Mouse (Mus musculus) urinary bladder, postnatal 25 days (tissue): ENCODE measurements around the gene Zfp281.

Experiments
- DNase-seq: peaks from one replicate; pipeline ENCODE4 v3.0.0; 2022; ENCODE audit warnings: low spot score

Zfp281 gene

DNA sequence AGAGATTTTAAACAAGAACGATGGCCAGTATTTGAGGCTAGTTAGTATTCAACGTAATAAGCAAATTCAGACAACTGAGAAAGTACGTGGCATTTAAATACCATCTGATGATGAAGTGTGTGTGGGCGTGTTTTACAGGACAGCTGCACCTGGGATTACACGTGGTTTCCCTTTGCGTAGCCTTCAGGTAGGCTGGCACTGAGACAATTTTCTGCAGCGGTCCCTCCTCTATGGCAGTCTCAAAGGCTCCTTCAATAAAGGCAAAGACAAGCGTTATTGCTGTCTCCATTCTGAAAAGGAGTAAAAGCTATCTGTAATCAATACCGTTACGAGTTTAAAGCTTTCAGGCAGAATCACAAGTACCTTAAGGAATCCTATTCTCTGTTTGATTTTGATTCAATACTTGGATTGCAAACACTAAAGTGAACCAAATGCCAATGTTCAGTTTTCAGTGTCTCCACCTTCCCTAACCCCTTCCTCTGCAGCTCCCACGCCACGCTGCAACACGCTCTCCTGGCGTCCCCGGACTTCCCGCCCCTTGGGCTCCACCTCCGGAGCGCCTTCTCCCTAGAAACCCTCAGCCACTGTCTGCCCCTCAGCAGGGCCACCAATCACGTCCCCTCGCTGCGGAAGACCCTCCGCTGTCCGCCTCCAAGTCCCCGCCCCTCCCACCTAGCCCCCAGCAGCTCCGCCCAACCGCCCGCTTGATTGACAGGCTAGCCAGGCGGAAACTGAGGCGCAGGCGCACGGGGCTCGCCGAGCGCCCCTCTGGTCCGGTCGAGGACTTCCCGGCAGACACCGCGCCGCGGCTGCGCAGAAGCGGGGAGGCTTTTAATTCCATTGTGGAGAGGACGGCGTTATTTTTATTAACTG, at the start of gene Zfp281:
Gene Zfp281, plus strand, starts transcription at position 756 of the 873 bp plus-strand sequence.
- DNase-seq, result peak; percentile 94

DNA sequence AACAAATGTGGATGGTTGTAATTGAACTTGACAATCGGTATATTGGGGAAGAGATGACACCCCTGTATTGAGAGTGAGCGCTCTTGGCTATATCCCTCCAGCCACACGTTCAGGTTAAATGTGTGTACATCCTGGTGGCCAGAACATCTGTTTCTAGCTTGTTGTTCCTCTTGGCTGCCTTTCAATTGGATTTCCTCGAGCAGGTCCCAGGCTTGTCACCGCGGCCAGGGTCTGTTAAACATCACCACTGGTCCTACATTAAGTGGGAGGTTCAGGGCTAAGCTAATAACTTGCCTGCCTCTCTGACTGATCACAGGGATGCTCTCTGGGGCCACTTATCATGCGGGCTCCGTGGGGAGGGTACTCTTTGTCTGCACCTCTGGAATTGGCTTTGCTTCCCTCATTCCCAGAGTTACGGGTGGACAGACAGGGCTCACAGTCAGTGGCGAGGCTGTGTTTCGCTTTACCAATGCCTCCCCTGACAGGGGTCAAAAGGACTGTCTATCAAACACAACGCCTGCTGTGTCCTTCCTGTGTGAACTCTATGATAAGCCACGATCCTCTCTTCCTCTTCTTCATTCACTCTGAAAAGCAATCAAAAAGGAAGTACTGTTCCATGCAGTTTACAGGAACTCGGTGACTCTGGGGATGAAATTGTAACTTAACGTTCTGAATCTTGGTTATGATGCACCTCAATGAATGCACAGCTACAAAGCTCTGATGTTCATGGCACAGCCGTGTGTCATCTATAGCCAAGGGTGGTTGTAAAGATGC, 46.6 kb upstream of the Zfp281 start:
- DNase-seq, result no peak

DNA sequence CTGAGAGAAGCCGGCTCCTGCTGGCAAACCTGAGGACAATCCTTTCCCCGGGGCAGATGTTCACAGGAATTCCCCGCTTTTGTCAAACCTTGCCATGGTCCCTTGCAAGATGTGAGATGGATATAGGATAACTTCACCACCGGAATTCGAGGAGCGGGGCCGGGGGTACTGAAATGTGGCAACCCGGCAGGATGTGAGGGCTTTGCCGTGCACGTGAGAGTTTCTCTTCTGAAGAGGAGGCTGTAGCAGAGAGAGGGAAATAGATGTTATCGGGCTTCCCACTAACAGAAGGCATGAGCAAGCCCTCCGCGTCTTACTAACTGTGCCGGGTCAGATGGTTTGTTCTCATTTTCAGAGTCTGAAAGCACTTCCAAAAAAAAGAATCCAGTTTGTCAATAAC, 45.3 kb upstream of the Zfp281 start:
- no peak for DNase-seq

DNA sequence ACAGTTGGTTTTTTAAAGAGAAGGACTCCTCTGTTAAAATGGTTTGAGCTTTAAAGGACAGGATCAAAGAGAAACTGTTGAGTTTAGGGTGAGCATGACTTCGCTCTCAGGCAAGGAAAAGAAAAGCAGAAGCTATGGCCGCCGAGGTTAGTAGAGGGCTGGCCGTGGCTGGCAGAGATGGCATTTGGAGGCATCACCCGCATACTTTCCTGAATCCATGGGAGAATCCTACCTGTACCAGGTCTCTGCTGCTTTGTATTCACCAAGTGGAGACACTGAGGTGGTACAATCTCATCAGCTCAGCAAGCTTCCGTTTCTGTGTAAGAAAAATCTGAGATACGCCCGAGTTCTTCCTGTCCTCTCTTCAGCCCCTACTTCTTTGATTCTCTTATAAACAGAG, 44.4 kb upstream of the Zfp281 start:
- DNase-seq, result no peak

DNA sequence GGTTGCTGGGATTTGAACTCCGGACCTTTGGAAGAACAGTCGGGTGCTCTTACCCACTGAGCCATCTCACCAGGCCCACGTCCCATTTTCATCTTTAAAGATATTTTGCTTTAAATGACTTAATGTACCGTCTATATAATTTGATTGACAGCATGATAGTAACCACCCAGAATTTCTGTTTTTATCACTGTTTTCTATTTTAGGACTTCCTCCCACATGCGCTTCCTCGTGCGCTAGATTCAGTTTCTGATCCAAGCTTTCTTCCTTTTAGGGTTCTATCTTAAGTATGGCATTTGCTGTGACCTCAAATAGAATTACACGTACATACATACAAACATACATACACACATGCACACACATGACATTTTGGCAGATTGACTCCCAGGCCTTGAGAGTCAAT, 42.9 kb upstream of the Zfp281 start:
- no peak for DNase-seq

DNA sequence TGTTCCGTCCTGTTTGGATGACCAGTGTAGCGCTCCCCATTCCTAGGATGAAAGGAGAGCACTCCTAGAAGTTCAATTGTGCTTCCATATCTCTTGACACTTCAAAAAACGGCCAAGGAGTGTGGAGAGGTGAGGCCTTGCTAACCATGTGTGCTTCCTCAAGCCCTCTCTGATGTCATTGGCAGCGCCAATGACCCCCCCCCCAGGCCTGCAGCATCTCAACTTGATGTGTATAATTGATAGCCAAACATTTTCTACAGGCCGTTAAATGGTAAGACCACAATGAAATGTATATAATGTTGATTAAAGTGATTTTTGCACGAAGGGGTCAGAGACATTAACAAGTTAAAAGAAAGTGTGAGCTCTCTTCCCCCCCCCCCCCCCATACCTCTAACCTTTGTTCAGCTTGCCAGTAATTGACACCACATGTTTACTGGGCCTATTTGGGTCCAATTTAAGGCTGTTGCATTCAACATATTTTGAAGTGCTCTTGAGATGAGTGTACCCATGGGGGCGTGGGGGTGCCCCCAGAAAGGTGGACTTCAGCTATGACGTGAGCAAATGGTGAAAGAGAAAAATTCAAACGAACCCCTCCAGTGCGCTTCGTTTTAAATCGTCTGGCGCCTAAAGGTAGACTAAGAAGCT, 36.8 kb upstream of the Zfp281 start:
- DNase-seq, result no peak

DNA sequence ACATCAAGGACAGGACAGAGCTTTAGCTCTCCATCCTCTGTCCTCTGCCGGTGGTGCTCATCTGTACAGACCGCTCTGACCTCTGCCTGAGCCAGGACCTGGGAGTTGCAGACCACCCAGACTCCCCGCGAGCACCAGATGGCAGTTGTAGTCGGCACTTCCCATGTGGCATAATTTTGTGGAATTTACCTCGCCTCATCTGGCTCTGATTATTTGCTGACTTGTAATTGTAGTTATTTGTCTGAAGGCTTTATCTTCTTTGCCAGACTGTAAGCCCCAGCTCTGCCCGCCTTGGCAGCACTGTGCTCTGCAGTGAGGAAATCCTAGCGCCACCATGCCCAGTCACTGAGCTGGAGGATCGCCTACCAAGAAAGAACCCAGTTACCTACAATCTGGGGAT, 35.8 kb upstream of the Zfp281 start:
- no peak for DNase-seq

DNA sequence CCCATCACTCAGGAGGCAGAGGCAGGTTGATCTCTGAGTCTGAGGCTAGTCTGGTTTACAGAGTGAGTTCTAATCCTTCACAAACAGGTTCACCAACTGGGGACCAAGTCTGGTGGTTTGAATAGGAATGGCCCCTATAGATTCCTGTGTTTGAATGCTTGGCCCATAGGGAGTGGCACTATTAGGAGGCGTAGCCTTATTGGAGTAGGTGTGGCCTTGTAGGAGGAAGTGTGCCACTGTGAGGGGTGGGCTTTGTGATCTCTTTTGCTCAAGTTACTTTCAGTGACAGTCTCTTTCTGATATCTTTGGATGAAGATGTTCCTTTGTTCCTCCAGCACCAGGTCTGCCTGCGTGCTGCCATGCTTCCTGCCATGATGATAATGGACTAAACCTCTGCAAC, 32.0 kb upstream of the Zfp281 start:
- DNase-seq, result no peak

DNA sequence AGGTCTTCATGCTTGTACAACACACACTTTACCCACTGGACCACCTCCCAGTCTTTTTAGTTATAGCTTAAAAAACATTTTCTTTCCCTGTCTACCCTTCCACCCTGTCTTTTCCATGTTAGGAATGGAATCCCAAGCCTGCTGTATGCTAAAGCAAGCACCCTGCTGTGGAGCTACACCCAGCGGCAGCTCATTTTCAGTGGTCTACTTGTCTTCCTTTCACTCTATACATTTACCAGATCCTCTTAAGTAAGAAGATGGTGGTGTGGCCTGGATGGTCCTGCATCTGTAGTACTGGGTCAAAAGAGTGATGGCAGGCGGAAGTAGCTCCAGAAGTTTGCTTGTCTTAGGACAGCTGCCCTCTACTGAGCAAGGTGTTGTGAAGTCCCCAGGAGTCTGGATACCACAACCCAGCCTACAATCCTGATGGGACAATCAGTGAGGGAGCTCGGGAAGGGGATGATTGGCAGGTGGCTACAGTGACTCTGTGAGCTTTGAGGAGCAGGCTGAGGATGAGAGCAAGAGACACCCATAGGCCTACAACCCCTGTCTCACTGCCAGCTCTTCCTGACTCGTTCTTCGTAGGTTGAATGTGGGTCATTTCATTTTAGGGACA, 30.4 kb upstream of the Zfp281 start:
- DNase-seq, result no peak

DNA sequence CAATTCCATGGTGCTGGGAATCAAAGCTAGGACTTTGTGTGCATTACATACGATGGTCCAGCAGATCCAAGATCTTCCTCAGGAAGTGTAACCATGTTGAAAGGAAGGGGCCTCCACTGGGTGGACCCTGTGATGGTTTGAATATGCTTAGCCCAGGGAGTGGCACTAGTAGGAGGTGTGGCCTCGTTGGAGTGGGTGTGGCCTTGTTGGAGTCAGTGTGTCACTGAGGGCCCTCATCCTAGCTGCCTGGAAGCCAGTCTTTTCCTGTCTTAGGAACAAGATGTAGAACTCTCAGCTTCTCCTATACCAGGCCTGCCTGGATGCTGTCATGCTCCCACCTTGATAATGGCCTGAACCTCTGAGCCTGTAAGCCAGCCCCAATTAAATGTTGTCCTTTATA, 27.9 kb upstream of the Zfp281 start:
- DNase-seq, result no peak

DNA sequence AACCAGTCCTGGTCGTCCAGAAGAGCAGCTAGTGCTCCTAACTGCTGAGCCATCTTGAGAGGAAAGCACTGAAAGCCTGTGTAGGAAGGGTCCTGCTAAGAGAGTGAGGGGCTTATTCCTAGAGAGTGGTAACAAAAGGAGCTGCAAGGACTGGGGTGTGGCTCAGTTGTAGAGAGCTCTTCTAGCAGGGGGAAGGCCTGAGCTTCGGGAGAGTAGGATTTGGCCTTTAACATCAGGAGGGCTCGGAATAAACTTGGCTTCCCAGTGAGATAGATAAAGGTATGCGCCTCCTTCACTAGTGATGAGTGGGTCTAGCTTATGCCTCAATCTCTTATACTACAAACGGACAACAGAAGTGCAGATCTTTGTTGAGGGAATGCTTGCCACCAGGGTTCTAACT, 26.4 kb upstream of the Zfp281 start:
- DNase-seq, result no peak

DNA sequence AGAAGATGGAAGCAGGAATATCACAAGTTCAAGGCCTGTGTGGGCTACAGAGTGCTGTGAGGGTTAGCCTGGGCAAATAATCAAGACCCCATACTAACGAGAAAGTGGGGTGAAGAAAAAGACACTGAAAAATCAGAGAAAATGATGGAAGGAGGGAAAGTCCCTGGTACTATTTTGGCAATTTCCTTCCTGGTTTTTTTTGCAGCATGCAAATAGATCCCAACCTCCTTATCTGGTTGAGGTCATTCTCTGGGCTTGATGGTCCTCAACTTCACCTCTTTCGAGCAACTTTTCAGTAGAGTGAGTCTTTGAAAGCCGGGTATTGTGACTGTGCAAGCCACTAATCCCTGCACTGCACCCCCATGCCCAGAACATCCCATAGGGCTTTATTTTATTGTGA, 24.6 kb upstream of the Zfp281 start:
- DNase-seq, result no peak

DNA sequence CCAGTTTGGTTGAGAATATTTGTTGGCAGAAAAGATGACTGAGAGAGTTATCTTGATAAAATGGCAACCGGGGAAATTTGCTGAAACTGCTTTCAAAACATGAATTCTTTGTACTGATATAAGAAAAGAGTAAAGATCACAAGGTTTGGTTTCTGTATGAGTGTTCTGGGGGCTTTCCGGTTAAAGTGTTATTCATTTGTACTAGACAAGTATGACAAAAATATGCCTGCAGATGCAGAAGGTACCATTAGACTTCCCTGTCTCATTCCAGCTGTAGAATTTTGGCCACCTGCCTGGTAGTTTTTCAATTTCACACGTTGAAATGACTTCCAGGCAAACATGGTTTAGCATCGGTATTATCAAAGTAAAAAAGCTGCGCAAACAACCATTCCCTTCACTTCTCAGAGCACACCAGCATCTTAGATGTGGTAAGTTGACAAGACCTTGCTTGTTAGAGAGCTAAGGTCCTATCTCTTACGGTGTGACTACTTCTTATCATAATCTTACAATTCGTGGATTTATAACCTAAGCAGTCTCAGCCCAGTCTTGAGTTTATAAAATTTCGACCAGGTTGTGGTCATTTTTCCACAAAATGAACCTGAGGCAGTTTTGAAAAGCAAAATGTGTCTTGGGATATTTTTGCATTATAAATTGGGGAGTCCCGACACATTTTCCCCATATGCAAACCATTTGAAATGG, 23.9 kb upstream of the Zfp281 start:
- DNase-seq, result no peak

DNA sequence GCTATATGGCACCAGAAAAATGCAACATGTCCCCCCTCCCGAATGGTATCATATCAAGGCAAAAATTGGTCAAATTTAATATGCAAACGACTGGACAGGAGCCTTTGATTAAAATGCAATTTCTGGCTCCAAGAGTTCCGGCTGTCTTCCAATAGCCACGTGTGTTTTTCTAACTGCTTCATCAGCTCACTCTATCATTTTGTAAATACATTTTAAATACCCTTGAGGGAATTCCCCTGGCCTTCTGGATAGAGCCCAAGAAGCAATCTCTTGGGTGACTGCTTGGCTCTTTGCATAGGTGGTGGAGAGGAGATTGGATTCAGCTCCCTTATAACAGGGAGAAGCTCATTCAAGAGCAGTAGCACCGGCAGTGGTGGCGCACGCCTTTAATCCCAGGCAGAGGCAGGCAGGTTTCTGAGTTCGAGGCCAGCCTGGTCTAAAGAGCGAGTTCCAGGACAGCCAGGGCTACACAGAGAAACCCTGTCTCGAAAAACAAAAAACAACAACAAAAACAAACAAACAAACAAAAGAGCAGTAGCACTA, 23.3 kb upstream of the Zfp281 start:
- no peak for DNase-seq

DNA sequence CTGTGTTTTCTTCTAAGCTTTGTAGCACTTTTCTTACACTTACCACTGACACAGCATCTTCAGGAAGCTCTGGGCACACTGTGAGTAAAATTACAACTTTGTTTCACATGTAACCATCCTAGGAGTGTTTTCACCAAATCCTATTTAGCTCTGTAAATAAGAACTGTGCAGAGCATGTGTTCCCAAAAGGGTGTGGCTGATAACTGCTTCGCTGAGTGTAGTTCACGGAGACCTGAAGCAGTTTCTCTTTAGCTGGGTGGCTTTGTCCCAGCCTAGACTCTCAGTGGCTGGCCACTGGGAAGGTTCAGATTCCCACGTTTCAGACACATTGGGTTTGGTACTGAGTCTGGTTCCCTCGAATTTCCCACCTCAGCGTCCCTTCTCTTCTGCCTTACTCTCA, 22.4 kb upstream of the Zfp281 start:
- DNase-seq, result no peak

DNA sequence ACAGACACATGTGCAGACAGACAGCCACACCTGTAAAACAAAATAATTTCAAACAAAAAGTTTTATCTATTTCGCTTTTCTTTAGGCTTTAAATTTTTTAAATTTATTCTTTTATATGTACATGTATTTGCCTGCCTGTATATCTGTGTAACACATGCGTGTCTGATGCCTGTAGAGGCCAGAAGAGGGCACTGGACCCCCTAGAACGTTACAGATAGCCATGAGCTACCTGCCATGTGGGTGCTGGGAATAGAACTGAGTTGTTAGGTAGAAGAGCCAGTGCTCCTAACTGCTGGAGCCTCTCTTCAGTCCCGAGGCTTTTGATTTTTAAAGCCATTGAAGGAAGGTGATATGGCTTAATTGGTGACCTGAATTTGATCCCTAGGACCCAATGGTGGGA, 20.5 kb upstream of the Zfp281 start:
- no peak for DNase-seq

DNA sequence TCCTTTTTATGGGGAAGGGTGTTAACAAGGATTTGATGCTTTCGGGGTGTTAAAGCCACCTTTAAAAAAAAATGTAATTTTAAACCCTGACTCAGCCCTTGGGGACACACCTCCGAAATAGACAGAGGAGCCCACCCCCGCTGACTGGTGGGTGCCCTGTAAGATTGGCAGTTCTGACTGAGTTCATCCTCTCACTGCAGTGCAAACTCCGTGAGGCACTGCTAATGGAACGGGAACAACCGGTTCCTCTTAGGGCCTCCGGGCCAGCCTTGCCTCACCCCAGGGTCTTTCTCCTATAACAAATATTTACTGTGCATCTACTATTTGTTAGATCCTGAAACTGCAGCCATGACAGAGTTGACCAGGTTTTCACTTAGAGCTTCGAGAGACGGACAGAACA, 18.9 kb upstream of the Zfp281 start:
- no peak for DNase-seq

DNA sequence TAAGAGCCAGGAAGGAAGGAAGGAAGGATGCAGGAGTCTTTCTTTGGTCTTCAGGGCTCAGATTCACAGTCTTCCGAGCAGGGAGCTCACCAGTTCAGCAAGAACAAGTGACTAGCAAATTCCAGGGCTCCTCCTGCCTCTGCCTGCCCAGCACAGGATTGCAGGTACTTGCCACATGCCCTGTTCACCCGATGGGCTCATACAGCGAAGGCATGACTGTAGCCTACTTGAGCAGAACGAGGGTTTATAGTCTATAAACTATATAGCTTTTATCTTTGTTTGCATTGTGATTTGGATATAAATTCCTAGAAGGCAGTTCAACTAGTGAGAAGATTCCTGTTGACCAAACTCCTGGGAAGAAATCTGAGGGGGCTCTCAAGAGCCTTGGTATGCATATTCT, 18.4 kb upstream of the Zfp281 start:
- no peak for DNase-seq

DNA sequence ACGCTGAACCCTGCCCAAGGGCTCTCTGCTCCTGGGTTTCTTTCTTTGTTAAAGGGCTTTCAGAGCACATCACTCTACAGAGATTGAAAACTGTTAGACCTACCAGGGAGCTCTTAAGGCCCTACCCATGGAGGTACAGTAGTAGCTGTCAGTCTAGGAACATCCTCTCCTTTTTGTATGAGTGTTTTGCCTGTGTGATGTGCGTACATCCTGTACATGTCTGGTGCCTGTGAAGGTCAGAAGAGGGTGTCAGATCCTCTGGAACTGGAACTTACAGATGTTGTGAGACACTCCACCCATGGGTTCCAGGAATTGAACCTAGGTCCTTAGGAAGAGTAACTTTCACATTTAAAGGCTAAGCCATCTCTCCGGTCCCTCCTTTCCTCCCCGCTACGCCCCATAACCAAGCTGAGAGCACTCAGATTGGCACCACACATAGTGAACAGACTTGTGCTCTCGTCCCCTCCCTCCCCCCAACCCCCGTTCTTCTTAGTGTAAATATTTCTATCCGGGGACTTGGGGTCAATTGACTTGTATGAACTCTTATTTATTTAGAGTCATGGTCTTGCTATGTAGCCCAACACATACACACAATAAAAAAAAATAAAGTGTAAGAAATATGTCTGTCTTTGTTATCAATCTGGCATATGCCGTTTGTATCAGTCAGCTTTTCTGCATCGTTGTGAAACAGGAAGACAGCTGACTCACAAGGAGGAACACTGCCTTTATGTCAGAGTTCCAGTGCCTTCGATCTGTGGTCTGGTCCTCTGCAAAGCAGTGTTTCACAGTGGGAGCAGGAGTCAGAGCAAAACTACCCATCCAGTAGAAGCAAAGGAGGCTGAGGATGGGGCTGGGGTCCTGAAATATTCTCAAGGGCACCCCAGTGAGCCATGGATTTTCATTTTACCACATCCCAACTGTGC, 16.1 kb upstream of the Zfp281 start:
- no peak for DNase-seq

DNA sequence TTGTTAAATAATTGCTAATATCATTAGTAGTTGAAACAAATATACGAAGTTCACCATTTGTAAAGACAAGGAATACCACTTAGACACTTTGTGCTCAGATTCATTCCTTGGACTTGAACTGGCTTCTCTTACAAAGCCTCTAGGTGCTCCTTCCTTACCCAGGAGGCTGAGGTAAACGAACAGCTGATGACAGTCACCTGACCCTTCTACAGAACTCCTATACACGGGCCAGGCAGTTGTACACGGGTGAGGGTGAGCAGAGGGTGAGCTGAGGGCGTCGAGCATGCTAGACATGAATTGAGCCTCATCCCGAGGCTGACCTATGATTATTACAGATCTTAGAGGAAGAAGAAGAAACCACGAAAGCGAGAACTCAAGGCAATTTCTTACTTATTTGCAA, 12.9 kb upstream of the Zfp281 start:
- no peak for DNase-seq
